Mouse (Mus musculus) lung, embryonic 14.5 days (tissue): Measurements from ENCODE around the gene Bmpr1b. TPM values are rescaled to one million over a fixed set of nuclear protein-coding genes. Genes with fewer than 3 reads are reported as not detected.

Experiments used
- ATAC-seq: fragments of 200-750 bp; cut with Nextera tagmentation; 2 replicates; pipeline ENCODE4 v1.8.0; 2017; ENCODE audit warnings: mild to moderate bottlenecking, moderate TSS enrichment, moderate library complexity; ENCODE audit not compliant: insufficient read depth
- DNase-seq: peaks from one replicate; pipeline ENCODE4 v3.0.0-alpha.2; 2015
- H3K27ac ChIP-seq: fragments of 300-500 bp; sonication (generic); 2 replicates; pipeline ENCODE4 v1.5.1; 2014; ENCODE audit warnings: low read depth, mild to moderate bottlenecking, moderate library complexity
- H3K27me3 ChIP-seq: fragments of 300-500 bp; sonication (generic); 2 replicates; pipeline ENCODE4 v1.6.1; 2014; ENCODE audit warnings: low read length, control low read depth; ENCODE audit not compliant: insufficient read depth
- H3K36me3 ChIP-seq: fragments of 300-500 bp; sonication (generic); 2 replicates; pipeline ENCODE4 v1.6.1; 2014; ENCODE audit warnings: control low read depth; ENCODE audit not compliant: insufficient read depth
- H3K4me1 ChIP-seq: fragments of 300-500 bp; sonication (generic); 2 replicates; pipeline ENCODE4 v1.6.1; 2014; ENCODE audit warnings: antibody characterized with exemption, control low read depth; ENCODE audit not compliant: insufficient read depth
- H3K4me2 ChIP-seq: fragments of 300-500 bp; sonication (generic); 2 replicates; pipeline ENCODE4 v1.6.1; 2014; ENCODE audit warnings: mild to moderate bottlenecking
- H3K4me3 ChIP-seq: fragments of 300-500 bp; sonication (generic); 2 replicates; pipeline ENCODE4 v1.5.1; 2014; ENCODE audit warnings: low read depth, low read length
- H3K9ac ChIP-seq: fragments of 300-500 bp; sonication (generic); 2 replicates; pipeline ENCODE4 v1.6.1; 2014
- H3K9me3 ChIP-seq: fragments of 300-500 bp; sonication (generic); 2 replicates; pipeline ENCODE4 v1.6.1; 2016; ENCODE audit warnings: low read depth, low read length, control low read depth
- CTCF ChIP-seq: IDR thresholded peaks from 2 replicates; pipeline ENCODE4 v1.5.1; 2016; ENCODE audit warnings: antibody characterized with exemption, low read depth
- WGBS: fragments of 180-500 bp; shearing (Covaris S2); extraction: QIAGEN DNeasy Blood & Tissue Kit; methylation state at CpG from one replicate; pipeline ENCODE4 v1.1.7; 2014; 5-methylcytosine and 5-hydroxymethylcytosine counted together
- polyA plus RNA-seq: library from polyadenylated mRNA; unstranded; fragments of >200 nt; fragmentation: Nextera tagmentation; extraction: Ambion mirVana; gene quantifications from 2 replicates; pipeline ENCODE4 v1.2.1, GENCODE M21; 2014

Gene Bmpr1b
- polyA plus RNA-seq, 1 experiment from 2014 or later = 6.7 TPM

DNA sequence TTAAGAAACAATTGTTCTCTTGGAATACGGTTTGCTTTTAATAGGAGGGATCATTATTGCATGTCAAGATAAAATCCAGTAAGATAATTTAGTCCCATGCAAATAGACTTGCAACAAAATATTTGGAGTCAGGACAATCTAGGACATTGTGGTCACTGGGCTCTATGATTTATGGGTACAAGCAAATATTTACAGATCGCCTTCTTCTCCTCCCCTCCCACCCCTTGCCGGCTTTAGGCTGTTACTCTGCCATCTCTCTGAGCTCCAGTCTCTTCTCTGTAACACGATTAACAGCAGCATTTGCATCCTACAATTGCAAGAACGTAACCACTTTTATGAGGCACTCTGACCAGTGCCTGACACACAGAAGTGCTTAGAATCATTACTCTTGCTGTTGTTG is 104.1 kb downstream of the Bmpr1b start:
- no peak overlapping the region for H3K27ac ChIP-seq
- DNase-seq (no peak), ATAC-seq (no peak)
- WGBS = 42% methylated on average over 5 of the region's 5 CpGs
- no peak for TF ChIP-seq CTCF
- H3K27me3 ChIP-seq = no peaks in the 10 kb centered on the region
- no peak overlapping the region for H3K9ac ChIP-seq
- H3K36me3 ChIP-seq = no peaks in the 10 kb centered on the region
- no peak overlapping the region for H3K4me2 ChIP-seq
- H3K4me3 ChIP-seq = no peak overlapping the region
- H3K9me3 ChIP-seq = no peaks in the 10 kb centered on the region
- H3K4me1 ChIP-seq = peaks cover 21% of the 10 kb centered on the region

DNA sequence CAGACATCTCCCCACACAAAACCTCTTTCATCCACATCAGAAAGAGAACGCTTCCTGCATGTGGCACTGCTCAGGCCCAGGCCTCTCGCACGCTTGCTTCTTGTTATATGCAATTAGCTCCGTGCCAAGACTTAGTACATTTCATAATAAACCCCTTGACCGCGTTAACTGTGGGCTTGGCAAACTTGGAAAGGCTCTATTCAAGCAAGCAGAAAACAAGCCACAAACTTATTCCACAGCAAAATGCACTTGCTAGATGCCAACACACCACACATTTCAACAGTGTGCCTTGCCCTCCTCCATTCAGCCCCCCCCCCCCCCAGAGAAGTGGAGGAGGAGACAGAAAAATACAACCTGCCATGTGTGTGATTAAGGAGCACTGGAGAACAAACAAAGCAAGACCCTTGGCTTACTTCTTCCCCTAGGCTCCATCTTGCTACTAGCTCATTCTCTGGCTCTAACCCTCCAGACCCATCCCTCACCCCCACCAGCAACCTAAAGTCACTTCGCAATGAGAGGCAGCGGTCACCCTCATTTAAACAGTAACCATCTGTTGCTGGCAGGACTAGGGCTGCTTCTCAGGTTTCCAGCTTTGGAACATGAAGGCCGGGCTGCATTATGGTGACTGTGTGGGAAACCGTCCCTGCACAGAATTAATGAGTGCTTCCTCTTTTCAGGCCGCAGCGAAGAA is 105.5 kb downstream of the Bmpr1b start:
- no peaks in the 10 kb centered on the region for H3K36me3 ChIP-seq
- no peak overlapping the region for H3K27ac ChIP-seq
- no peaks in the 10 kb centered on the region for H3K9me3 ChIP-seq
- WGBS = 39% methylated on average over 12 of the region's 12 CpGs
- no peak overlapping the region for H3K4me2 ChIP-seq
- H3K4me1 ChIP-seq = peaks cover 21% of the 10 kb centered on the region
- no peaks in the 10 kb centered on the region for H3K27me3 ChIP-seq
- no peak for TF ChIP-seq CTCF
- ATAC-seq = peak; percentile 50
- peak; percentile 73 for DNase-seq
- no peak overlapping the region for H3K4me3 ChIP-seq
- H3K9ac ChIP-seq = no peak overlapping the region

DNA sequence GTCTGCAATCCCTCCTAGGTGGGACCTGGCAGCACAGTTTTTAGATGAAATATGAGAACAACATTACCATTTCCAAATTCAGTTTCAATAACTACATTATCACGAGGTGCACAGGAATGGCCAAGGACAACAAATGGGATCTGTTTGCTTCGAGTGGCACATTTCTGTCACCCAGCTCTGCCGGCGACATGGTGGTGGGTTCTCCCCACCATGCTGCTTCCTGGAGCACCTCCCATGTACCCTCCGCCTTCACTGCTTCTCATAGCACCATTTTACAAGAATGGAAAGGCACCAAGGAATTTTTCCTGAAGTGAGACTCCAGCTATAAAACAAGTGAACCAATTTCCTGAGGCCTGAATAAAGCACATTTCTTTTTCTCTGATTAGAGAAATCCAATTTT is 108.0 kb downstream of the Bmpr1b start:
- H3K4me2 ChIP-seq = no peak overlapping the region

DNA sequence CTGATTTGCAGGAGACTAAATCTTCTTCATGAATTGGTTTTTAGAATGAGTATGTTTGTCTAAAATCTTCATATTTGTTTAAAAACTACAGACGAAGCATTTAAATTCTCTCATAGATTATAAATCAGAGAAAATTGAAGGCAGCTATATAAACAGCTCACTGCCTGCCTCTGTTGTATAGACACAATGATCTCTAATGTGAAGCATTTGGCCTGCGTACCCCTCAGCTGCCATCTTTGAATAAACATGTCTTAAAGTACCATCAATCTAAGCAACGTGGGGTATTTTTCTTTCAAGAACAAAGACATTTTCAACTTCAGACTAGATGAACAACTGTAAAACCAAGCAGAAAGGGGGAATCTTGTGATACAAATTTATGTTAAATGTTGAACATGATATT is 109.3 kb downstream of the Bmpr1b start:
- Histone ChIP-seq H3K4me1 (peaks cover 17% of the 10 kb centered on the region), H3K4me2 (no peak overlapping the region), H3K27ac (no peak overlapping the region), H3K27me3 (no peaks in the 10 kb centered on the region), H3K9ac (no peak overlapping the region), H3K9me3 (no peaks in the 10 kb centered on the region), H3K4me3 (no peak overlapping the region), H3K36me3 (no peaks in the 10 kb centered on the region)
- TF ChIP-seq CTCF = no peak
- peak; percentile 86 for ATAC-seq
- DNase-seq = peak; percentile 84
- 29% methylated on average over 3 of the region's 3 CpGs for WGBS

More for the DNA sequence above, 108.0 kb downstream of the Bmpr1b start:
- no peak for DNase-seq
- no peak for TF ChIP-seq CTCF
- no peak overlapping the region for H3K27ac ChIP-seq
- H3K4me1 ChIP-seq = peaks cover 17% of the 10 kb centered on the region
- ATAC-seq = no peak
- no peaks in the 10 kb centered on the region for H3K27me3 ChIP-seq
- H3K9me3 ChIP-seq = no peaks in the 10 kb centered on the region
- no peaks in the 10 kb centered on the region for H3K36me3 ChIP-seq
- no peak overlapping the region for H3K4me3 ChIP-seq
- WGBS = 72% methylated on average over 5 of the region's 5 CpGs
- H3K9ac ChIP-seq = no peak overlapping the region

DNA sequence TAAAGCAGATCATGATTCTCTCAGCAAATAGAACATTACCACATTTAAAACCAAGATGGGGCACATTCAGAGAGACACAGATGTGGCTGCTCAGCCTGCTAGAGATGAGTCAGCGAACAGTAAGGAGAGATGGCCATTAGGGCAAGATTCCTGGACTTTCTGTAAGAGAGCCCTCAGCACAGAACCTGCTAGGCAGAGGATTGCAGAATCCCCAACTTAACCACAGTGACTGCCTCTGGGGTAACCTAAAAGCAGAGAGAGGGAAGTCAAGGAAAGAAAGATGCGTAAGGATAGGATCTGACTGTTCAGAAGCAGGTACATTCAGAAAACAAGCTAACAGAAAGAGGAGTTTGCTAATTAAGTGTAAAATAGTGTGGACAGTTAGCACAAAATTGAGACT is 118.5 kb downstream of the Bmpr1b start:
- Histone ChIP-seq H3K36me3 (no peaks in the 10 kb centered on the region), H3K4me2 (no peak overlapping the region), H3K27me3 (no peaks in the 10 kb centered on the region), H3K9me3 (no peaks in the 10 kb centered on the region), H3K4me1 (0 out of 2 replicates have a peak, but pooled peaks cover 10% of the 10 kb centered on the region), H3K27ac (no peak overlapping the region), H3K4me3 (no peak overlapping the region), H3K9ac (no peak overlapping the region)
- ATAC-seq = no peak
- no peak for DNase-seq
- TF ChIP-seq CTCF = no peak
- WGBS = 97% methylated on average over 2 of the region's 2 CpGs

DNA sequence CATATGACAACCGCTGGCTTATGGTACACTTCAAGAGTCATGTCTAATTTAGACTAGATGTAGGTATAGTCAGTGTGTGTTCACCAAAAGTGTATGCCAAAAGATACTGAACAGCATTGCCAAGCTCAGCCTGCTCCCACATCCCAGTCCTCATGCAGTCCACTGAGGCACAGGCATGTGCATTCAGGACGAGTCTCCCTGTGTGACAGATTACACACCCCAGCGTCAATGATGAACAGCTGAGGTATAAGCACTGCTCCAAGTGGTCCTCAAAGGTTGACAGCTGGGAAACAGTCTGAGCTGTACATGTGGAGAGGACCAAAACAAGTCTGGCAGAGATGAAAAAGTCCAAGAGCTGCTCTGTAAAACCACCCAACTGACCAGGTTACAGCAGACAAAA is 119.6 kb downstream of the Bmpr1b start:
- 0 out of 2 replicates have a peak, but pooled peaks cover 10% of the 10 kb centered on the region for H3K4me1 ChIP-seq
- no peak overlapping the region for H3K4me3 ChIP-seq
- no peak overlapping the region for H3K4me2 ChIP-seq
- TF ChIP-seq CTCF = no peak
- no peak overlapping the region for H3K27ac ChIP-seq
- WGBS = 45% methylated on average over 3 of the region's 3 CpGs
- peak; percentile 52; the same call in 1 of the 2 replicates for ATAC-seq
- DNase-seq = no peak
- no peaks in the 10 kb centered on the region for H3K9me3 ChIP-seq
- H3K9ac ChIP-seq = no peak overlapping the region
- no peaks in the 10 kb centered on the region for H3K27me3 ChIP-seq
- no peaks in the 10 kb centered on the region for H3K36me3 ChIP-seq

DNA sequence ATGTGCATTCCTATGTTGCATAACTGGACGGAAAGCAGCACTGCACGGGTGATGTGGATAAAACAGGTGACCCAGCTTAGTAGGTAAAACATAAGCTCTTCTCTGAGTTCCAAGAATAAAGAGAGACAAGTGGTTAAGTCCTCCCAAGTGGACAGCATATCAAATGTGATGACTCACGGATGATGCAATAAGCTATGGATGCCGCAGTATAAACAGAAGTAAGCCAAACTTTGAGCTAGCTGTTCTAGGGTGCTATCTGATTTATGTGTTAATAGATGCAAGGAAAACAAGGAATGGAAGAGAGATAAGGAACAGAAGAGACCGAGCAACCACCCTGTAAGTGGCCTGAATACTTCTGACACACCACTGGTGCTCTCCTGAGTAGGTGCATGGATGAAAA is 120.1 kb downstream of the Bmpr1b start:
- peak; percentile 67 for DNase-seq
- 43% methylated on average over 5 of the region's 5 CpGs for WGBS

More for the DNA sequence above, 120.1 kb downstream of the Bmpr1b start:
- H3K4me2 ChIP-seq = no peak overlapping the region
- no peaks in the 10 kb centered on the region for H3K27me3 ChIP-seq
- no peak for TF ChIP-seq CTCF
- ATAC-seq = peak; percentile 71
- H3K36me3 ChIP-seq = no peaks in the 10 kb centered on the region
- H3K4me1 ChIP-seq = 0 out of 2 replicates have a peak, but pooled peaks cover 10% of the 10 kb centered on the region
- H3K9me3 ChIP-seq = no peaks in the 10 kb centered on the region
- H3K27ac ChIP-seq = no peak overlapping the region
- H3K9ac ChIP-seq = no peak overlapping the region
- H3K4me3 ChIP-seq = no peak overlapping the region
